Mouse (Mus musculus): ENCODE data around the gene Tagap1. TPM values are rescaled to one million over a fixed set of nuclear protein-coding genes. Genes with fewer than 3 reads are reported as not detected.
"Not testable (repeated sequence)": the region's sequence is repeated elsewhere in the genome, so short reads cannot be mapped to it uniquely, and the experiment has no call there.

Tagap1 gene
- polyA plus RNA-seq (2016; fragmentation: Nextera tagmentation; extraction: Ambion mirVana) = 69.0 and 70.8 TPM in 2 replicates

- not testable (repeated sequence) for H3K36me3 ChIP-seq; H3K9me3 ChIP-seq; H3K27me3 ChIP-seq; H3K4me1 ChIP-seq (replicated peaks); ATAC-seq (ENCODE audit: insufficient number of reproducible peaks, insufficient read depth, low FRiP score, low TSS enrichment, low read depth)
- H3K4me3 ChIP-seq (replicated peaks) = peak within 1 kb of the TSS; percentile 51
- H3K4me2 ChIP-seq = peak within 1 kb of the TSS; percentile 50
- H3K9ac ChIP-seq (replicated peaks) = peak within 1 kb of the TSS; percentile 65
- WGBS = under 1% methylated on average over 38 of the region's 51 CpGs
- peak within 1 kb of the TSS; percentile 73; the same call in 1 of the 2 replicates for H3K27ac ChIP-seq
These were observed at the start of gene Tagap1 for GRCm38 (mm10) chr17:6960776-6961175. Tagap1 (minus strand) TSS chr17:6961156.

DNA sequence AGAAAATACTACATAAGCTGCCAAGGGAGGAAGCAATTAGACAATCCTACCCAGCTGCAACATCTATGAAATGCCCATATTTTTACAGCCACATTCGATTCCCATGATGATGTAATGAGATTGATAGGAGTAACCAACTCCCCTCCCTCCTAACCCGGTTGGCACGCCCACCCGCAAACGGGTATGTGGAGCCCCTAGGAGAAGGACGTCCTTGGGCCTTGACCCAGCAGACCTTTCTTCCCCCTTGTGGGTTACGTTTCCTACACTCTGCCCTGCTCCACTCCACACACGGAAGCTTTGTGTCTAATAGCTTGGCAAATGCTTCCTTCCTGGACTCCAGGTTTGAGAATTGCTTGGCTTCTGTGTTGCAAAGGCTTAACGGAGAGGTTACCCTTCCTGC, 48.9 kb upstream of the Tagap1 start:
- not testable (repeated sequence) for H3K4me2 ChIP-seq; H3K27me3 ChIP-seq; ATAC-seq (ENCODE audit: insufficient number of reproducible peaks, insufficient read depth, low FRiP score, low TSS enrichment, low read depth); H3K36me3 ChIP-seq; H3K27ac ChIP-seq; H3K4me3 ChIP-seq (replicated peaks); H3K4me1 ChIP-seq (replicated peaks); H3K9me3 ChIP-seq; H3K9ac ChIP-seq (replicated peaks)
- WGBS = 60% methylated on average over 6 of the region's 9 CpGs

DNA sequence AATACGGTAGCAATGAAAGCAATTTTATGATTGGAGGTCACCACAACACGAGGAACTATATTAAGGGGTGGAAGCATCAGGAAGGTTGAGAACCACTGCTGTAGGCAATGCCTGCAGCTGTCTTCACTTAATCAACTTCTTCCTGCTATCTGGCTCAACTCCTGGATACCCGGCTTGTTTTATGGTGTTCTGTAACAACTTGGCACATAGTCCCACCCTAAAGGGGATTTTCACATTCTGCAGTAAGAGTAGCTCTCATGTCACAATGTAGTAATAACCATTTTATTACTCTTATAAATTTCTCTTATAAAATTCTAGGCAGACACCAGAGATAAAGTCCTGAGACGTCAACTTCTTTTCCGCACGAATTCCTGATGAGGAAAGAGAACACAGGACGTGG, 48.5 kb upstream of the Tagap1 start:
- H3K36me3 ChIP-seq; H3K27ac ChIP-seq; H3K4me1 ChIP-seq (replicated peaks); H3K4me2 ChIP-seq; H3K9ac ChIP-seq (replicated peaks); H3K4me3 ChIP-seq (replicated peaks); ATAC-seq (ENCODE audit: insufficient number of reproducible peaks, insufficient read depth, low FRiP score, low TSS enrichment, low read depth); H3K9me3 ChIP-seq; H3K27me3 ChIP-seq: not testable (repeated sequence)
- WGBS = no CpG with 5 or more reads among the region's 7 CpGs

GRCm38 (mm10) chr17:7008885-7009284, 47.9 kb upstream of the Tagap1 start:
- H3K9ac ChIP-seq (replicated peaks); H3K9me3 ChIP-seq; H3K36me3 ChIP-seq; H3K4me3 ChIP-seq (replicated peaks); H3K4me1 ChIP-seq (replicated peaks); ATAC-seq (ENCODE audit: insufficient number of reproducible peaks, insufficient read depth, low FRiP score, low TSS enrichment, low read depth); H3K4me2 ChIP-seq; H3K27ac ChIP-seq; H3K27me3 ChIP-seq: not testable (repeated sequence)

GRCm38 (mm10) chr17:7005646-7006045, 44.7 kb upstream of the Tagap1 start:
- not testable (repeated sequence) for H3K9me3 ChIP-seq; H3K4me3 ChIP-seq (replicated peaks); ATAC-seq (ENCODE audit: insufficient number of reproducible peaks, insufficient read depth, low FRiP score, low TSS enrichment, low read depth); H3K27ac ChIP-seq; H3K4me1 ChIP-seq (replicated peaks); H3K36me3 ChIP-seq; H3K27me3 ChIP-seq; H3K4me2 ChIP-seq; H3K9ac ChIP-seq (replicated peaks)
- 46% methylated on average over 3 of the region's 4 CpGs for WGBS

DNA sequence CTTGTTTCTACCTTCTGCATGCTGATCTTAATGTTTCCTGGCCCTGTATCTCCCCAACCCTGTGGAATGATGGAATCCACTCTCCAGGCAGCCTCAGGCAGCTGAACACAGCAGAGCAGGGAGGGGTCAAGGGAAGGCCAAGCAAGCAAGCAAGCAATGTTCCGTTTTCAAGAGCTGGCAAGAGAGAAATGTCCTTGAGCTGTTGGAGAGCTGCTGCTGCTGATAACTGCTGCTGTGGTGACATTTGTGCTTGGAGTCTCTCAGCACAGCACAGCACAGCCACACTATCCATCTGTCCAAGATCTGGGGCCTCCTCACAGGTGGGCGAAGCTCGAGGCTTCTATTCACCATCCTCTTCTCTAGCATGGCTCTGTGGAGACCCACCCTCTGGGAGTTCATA, 42.4 kb upstream of the Tagap1 start:
- H3K4me3 ChIP-seq (replicated peaks); ATAC-seq (ENCODE audit: insufficient number of reproducible peaks, insufficient read depth, low FRiP score, low TSS enrichment, low read depth): not testable (repeated sequence)

DNA sequence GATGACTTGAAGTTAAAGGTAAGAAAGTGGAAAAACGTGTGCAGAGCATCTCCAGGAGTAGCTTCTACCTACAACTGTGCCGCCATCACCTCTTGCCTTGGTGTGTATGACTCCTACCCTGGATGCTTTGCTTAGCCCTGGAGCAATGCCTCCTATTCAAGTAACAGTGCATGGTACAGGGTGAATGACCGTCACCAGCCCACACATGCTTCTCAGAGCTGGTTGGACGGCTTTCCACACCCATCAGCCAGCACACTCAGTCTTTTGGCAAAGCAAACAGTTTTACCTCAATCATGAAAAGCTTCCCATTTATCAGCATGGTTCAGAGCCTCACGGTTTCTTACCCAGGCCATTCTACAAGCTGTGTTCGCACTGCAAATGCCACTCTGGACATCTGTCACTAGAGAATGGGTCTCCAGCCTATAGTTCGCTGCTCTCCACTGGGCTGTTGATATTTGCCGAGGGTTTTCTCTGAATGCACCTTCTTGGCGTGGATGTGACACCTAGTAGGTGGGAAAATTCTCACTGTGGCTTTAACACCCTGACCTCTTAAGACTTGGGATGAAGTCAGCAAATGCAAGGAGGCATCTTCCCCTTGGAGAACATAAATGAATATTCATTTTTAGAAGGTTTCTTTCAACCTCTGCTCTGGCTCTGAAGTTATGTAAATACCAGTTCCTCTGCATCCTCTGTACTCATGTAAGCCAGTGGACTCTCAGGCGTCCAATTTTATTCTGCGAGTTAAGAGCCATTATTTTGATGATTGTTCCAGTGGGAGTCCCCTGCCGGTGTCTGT, 41.0 kb upstream of the Tagap1 start:
- 69% methylated on average over 9 of the region's 12 CpGs for WGBS
- H3K27ac ChIP-seq; H3K4me1 ChIP-seq (replicated peaks); ATAC-seq (ENCODE audit: insufficient number of reproducible peaks, insufficient read depth, low FRiP score, low TSS enrichment, low read depth); H3K4me2 ChIP-seq; H3K27me3 ChIP-seq; H3K36me3 ChIP-seq; H3K4me3 ChIP-seq (replicated peaks); H3K9me3 ChIP-seq; H3K9ac ChIP-seq (replicated peaks): not testable (repeated sequence)

More for the DNA sequence above, 42.4 kb upstream of the Tagap1 start:
- not testable (repeated sequence) for H3K27ac ChIP-seq; H3K9ac ChIP-seq (replicated peaks); H3K9me3 ChIP-seq; H3K4me2 ChIP-seq; H3K4me1 ChIP-seq (replicated peaks); H3K36me3 ChIP-seq; H3K27me3 ChIP-seq
- WGBS = no CpG with 5 or more reads among the region's 3 CpGs

GRCm38 (mm10) chr17:6997778-6998490, 37.0 kb upstream of the Tagap1 start:
- H3K27me3 ChIP-seq; H3K27ac ChIP-seq; H3K36me3 ChIP-seq; H3K4me2 ChIP-seq; H3K9me3 ChIP-seq; H3K9ac ChIP-seq (replicated peaks); ATAC-seq (ENCODE audit: insufficient number of reproducible peaks, insufficient read depth, low FRiP score, low TSS enrichment, low read depth); H3K4me3 ChIP-seq (replicated peaks); H3K4me1 ChIP-seq (replicated peaks): not testable (repeated sequence)
- no CpG with 5 or more reads among the region's 7 CpGs for WGBS

DNA sequence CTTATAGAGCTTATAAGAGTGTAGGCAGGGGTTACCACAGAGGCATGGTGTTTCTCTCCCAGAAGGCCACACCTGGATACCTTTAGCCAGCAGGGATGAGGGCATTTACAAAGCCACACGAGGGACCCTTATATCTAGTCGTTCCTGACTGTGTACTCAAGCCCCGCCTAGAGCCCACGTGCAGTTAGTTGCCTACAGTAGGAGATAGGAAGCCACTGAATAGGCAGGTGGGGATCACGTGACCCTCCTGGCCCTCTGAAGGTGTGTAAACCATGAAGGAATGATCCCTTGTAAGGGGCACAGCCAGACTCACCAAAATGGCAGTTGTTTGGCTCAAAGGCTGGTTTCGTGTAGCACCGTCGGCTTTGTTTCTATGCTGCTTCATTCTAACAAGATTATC, 35.9 kb upstream of the Tagap1 start:
- not testable (repeated sequence) for H3K27ac ChIP-seq; H3K27me3 ChIP-seq; H3K36me3 ChIP-seq; ATAC-seq (ENCODE audit: insufficient number of reproducible peaks, insufficient read depth, low FRiP score, low TSS enrichment, low read depth); H3K4me1 ChIP-seq (replicated peaks); H3K9me3 ChIP-seq; H3K4me2 ChIP-seq; H3K9ac ChIP-seq (replicated peaks); H3K4me3 ChIP-seq (replicated peaks)
- 89% methylated on average over 8 of the region's 8 CpGs for WGBS

GRCm38 (mm10) chr17:6995504-6995903, 34.5 kb upstream of the Tagap1 start:
- WGBS = no CpG with 5 or more reads among the region's 6 CpGs
- not testable (repeated sequence) for H3K36me3 ChIP-seq; H3K9me3 ChIP-seq; H3K27me3 ChIP-seq; H3K9ac ChIP-seq (replicated peaks); H3K4me2 ChIP-seq; H3K4me3 ChIP-seq (replicated peaks); H3K4me1 ChIP-seq (replicated peaks); ATAC-seq (ENCODE audit: insufficient number of reproducible peaks, insufficient read depth, low FRiP score, low TSS enrichment, low read depth); H3K27ac ChIP-seq

DNA sequence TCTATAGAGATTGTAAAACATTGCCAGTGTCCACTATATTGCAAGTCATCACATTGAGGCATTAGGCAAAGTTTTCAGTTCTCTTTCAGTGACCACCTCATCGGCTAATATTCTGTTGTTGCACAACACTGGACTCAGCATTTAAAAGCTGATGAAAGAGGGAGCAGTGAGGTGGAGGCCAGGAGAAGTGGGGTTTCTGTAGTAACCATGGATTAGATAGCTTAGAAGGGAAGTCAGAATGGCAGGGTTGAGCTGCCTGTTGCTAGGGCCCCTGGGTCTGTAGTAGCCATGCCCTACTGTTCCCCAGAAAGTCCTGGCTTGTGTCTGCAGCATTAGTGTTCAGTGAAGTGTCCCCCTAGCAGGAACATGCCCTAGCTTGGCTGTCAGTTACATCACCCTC, 25.2 kb upstream of the Tagap1 start:
- H3K27ac ChIP-seq; H3K4me3 ChIP-seq (replicated peaks); H3K9ac ChIP-seq (replicated peaks); H3K4me1 ChIP-seq (replicated peaks); ATAC-seq (ENCODE audit: insufficient number of reproducible peaks, insufficient read depth, low FRiP score, low TSS enrichment, low read depth); H3K9me3 ChIP-seq; H3K36me3 ChIP-seq; H3K27me3 ChIP-seq; H3K4me2 ChIP-seq: not testable (repeated sequence)
- WGBS = 100% methylated on average over 1 of the region's 1 CpGs

DNA sequence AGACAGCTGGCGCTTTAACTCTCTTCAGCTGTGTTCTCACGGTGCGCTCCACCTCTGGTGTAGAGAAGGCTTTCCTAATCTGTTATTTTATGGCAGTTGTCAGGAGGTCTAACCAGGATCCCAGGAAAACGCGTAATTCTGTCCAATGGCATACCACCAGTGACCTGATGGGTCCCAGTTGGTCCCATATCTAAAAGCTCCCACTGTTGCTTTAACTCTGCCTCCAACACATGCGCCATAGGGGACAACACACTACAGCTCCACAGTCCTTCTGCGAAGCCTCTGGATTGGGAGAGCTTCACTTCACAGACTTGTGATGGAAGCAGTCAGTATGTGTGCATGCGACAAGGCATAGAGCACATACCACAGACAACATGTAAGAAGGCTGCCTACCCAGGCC, 19.2 kb upstream of the Tagap1 start:
- not testable (repeated sequence) for H3K4me1 ChIP-seq (replicated peaks); H3K4me3 ChIP-seq (replicated peaks); H3K4me2 ChIP-seq; ATAC-seq (ENCODE audit: insufficient number of reproducible peaks, insufficient read depth, low FRiP score, low TSS enrichment, low read depth); H3K27ac ChIP-seq; H3K9ac ChIP-seq (replicated peaks); H3K9me3 ChIP-seq; H3K36me3 ChIP-seq; H3K27me3 ChIP-seq
- WGBS = 81% methylated on average over 5 of the region's 8 CpGs

All from limb, embryonic 12.5 days (tissue).